Mouse (Mus musculus) cerebellum, postnatal 4 days (tissue): ENCODE data around the gene Gm379.

ENCODE experiments used
- DNase-seq, 2 experiments: peaks; one replicate each; pipeline ENCODE4 v3.0.0; 2022; ENCODE audit warnings: low spot score in 2 of 2, mixed read lengths in 1 of 2

The Gm379 gene

DNA sequence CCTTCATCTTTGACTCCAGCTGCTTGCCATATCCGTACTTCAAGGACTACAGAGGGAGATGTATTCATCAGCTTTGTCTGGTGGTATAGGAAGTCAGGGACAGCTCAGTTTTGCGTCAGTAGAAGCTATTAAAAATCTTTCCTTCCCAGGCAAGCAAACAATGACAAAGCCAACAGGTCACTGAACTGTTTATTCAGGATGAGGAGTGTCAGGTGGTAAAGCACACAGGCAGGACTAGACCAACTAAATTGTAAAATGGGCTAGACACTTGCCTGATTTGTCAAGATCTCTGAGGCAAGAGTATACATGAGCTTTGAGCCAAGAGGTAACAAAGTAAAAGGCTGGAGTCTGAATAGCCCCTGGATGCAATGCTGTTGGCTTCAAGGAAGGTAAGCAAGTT, at the start of gene Gm379:
Gene Gm379 (minus strand): TSS at position 7 of the 400 bp plus-strand sequence.
- DNase-seq: no peak

DNA sequence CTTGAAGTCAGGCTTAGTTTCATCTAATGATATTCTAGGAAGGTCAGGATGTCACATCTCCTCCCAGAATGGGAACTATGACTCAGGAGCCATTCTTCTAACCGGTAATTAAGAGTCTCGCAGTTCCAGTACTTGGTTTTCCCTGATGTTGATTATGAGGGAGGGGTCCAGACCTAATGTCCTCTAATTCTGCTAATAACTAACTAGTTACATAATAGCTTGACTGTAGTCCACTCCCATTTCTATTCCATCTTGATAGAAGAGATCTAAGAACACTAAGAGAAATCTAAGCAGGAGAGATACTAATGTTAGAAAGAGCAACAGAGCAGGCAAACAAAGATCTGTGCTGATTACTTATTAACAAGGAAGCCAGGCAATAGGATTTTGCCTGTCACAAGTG, 39.6 kb upstream of the Gm379 start:
- no peak for DNase-seq

DNA sequence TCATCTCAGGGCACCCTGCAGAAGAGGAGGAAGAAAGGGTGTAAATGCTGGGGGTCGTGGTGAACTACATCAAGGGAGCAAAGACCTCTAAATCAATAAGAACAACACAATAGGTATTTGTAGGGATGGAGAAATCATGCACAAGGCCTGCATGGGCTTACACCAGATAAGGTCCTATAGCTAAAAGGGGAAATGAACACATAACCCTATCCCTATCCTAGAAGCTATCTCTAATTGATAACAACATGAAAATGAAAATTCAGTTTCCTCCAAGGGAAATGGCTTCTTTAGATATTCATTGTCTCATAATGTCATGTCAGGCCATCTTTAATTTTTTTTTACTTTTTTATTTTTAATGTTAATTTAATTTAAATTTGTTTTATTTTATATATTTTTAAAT, 4.2 kb upstream of the Gm379 start:
- DNase-seq: no peak

DNA sequence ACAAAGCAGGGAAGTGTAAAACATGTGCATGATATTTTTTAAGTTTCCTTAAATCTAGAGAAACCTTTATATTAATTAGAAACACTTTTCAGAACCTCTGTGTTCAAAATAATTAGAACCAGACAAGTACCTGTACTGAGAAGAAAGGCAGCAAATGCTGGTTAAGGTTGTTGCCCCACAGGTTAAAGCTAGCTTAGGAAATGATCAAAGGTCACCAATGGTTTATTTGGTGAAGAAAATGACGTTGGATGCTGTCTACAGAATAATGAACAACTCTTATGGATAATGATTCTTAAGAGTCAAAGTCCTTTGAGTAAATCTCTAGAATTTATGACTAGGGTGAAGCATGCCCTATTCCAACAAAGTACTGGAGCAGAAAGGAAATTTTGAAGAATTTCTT, 42.7 kb downstream of the Gm379 start:
- DNase-seq: no peak

DNA sequence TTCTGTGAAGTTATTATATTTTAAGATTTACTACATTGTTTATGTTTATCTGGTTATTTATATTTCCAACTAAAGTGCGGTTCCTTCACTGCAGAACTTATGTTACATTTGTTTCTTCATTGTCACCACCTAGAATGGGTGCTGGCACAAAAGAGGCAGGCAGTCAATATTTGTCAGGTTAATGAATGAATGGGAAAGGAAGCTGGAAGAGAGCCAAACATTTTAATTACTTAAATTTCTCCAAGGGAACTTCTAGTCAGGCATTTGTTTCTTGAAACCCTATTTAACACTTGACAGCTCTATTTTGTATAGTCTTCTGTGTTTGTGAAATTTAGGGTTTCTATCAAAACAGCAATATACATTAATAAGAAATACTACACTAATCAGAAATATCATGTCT, 43.8 kb downstream of the Gm379 start:
- DNase-seq: no peak
